Mouse (Mus musculus) monocyte, adult 2 months (primary cell): ENCODE data around the gene Hk1.

Source experiments
- DNase-seq, 2 experiments: peaks; one replicate each; pipeline ENCODE4 v3.0.0; 2022; ENCODE audit warnings: low spot score in 2 of 2, low read depth in 1 of 2

The Hk1 gene

GRCm38 (mm10) chr10:62379808-62380207, at the start of gene Hk1:
TSS of gene Hk1 (minus strand) at chr10:62379908.
- no peak for DNase-seq

GRCm38 (mm10) chr10:62425081-62425871, 45.6 kb upstream of the Hk1 start:
- DNase-seq, result no peak

GRCm38 (mm10) chr10:62422255-62422654, 42.5 kb upstream of the Hk1 start, which contains the start of gene Hkdc1:
TSS of gene Hkdc1 (minus strand) at chr10:62422491.
- no peak for DNase-seq

GRCm38 (mm10) chr10:62421127-62421526, 41.4 kb upstream of the Hk1 start:
- no peak for DNase-seq

GRCm38 (mm10) chr10:62420399-62420798, 40.7 kb upstream of the Hk1 start:
- DNase-seq, result no peak

GRCm38 (mm10) chr10:62419422-62419821, 39.7 kb upstream of the Hk1 start:
- no peak for DNase-seq

- no peak for DNase-seq
Observed at GRCm38 (mm10) chr10:62418831-62419356, 39.2 kb upstream of the Hk1 start.

GRCm38 (mm10) chr10:62413606-62413982, 33.9 kb upstream of the Hk1 start:
- no peak for DNase-seq

- no peak for DNase-seq
Observed at GRCm38 (mm10) chr10:62412906-62413605, 33.3 kb upstream of the Hk1 start.

- DNase-seq, result no peak
Observed at GRCm38 (mm10) chr10:62411431-62412410, 32.0 kb upstream of the Hk1 start.

- DNase-seq, result peak in 1 of 2 experiments; percentile 30
Observed at GRCm38 (mm10) chr10:62410943-62411342, 31.2 kb upstream of the Hk1 start.

GRCm38 (mm10) chr10:62404901-62405300, 25.2 kb upstream of the Hk1 start:
- no peak for DNase-seq

- DNase-seq, result no peak
Observed at GRCm38 (mm10) chr10:62401641-62402111, 22.0 kb upstream of the Hk1 start.

GRCm38 (mm10) chr10:62383011-62383410, 3.3 kb upstream of the Hk1 start:
- DNase-seq, result no peak

- no peak for DNase-seq
Observed at GRCm38 (mm10) chr10:62380936-62381335, 1.2 kb upstream of the Hk1 start.

GRCm38 (mm10) chr10:62358827-62359226, 20.9 kb downstream of the Hk1 start:
- DNase-seq, result no peak

- DNase-seq, result no peak
Observed at GRCm38 (mm10) chr10:62356105-62356730, 23.5 kb downstream of the Hk1 start.

GRCm38 (mm10) chr10:62345147-62345546, 34.6 kb downstream of the Hk1 start:
- DNase-seq, result no peak

GRCm38 (mm10) chr10:62344004-62344752, 35.5 kb downstream of the Hk1 start:
- no peak for DNase-seq

GRCm38 (mm10) chr10:62342512-62342911, 37.2 kb downstream of the Hk1 start:
- DNase-seq, result no peak
